Mouse (Mus musculus): ENCODE results near the gene Ndufa11. TPM values are rescaled to one million over a fixed set of nuclear protein-coding genes. Genes with fewer than 3 reads are reported as not detected.
A peak's percentile ranks its signal among the peaks of the same experiment; 100 is the strongest.

The Ndufa11 gene
- total RNA-seq, 2 experiments from 2014 or later = 290 to 298 TPM

DNA sequence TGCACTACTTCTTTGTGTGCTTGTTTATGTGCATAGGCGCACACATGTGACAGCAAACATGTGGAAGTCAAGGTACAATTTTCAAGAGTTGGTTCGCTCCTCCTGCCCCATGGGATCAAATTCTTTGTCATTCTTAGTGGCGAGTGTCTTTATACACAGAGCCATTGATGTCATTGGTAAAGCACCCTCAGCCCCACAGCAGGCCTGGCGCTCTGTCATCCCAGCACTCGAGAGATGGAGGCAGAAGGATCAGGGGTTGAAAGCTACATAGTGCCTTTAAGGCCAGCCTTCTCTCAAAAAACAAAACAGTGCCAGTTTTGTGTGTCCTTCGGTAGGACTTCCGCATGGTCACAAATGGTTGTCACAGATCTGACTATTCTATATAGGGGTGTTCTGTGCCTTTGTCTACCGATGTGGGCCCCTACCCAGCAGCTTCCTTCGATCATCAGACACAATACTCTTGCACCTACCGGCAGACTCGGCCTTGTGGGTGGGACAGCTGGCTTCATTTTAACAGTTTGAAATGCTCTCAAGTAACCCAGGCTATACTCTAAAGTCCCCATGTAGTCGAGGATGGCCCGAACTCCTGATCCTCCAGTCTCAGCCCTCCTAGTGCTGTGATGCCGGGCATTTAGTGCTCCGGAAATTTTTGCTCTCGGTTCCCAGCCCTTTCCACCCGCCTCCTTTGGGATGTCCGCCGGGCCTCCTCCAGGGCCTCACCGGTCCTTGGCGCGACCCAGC is 1.5 kb upstream of the Ndufa11 start:
- no peak for DNase-seq

DNA sequence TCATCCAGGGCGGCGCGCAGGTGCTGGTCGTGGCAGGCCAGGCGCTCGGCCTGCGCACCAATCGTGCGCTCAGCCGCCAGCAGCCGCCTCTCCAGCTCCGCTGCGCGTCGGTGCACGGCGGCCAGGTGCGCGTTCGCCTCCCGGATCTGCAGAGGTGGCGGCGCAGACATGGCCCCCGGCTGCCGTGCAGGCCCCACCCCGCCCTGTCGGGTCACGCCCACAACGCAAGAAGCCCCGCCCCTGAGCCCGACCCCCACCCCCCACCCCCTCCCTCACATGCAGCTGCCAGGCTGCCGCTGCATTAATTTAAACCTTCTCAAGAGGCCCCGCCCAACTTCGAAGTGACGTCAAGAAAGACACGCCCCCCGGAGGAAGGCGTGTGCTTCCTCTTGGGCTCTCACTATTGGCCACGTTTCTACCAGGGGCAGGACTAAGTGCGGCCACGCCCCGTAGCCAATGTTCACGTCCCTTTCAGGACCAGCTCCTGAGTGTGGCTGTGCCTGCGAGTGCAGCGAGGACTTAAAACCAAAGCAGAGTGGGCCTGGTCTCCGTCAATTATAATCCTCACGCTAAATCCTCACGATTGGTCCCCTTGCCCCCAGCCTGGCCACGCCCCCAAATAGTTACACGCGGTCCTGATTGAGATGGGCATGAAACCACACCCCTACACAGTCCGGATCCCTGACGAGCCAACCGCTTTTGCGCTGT is 758 bp upstream of the Ndufa11 start:
- peak; percentile 95 for DNase-seq

DNA sequence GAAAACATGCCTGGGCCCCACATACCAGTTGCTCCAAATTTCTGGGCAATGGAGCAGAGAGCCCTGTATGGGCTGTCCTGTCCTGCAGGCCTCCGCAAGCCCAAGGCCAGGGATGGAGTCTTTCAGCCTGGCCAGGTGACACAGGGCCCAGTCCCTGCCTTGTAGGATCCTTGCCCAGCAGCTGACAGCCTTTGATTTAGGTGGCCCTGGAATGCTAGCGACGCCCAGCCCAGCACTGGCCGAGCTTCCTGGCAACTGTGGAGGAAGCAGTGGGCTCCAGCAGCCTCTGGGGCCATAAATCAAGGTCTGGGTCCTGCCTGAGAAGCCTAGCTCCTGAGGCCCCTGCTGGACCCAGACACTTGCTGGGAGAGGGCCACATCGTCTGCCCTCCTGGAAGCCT is 4.9 kb downstream of the Ndufa11 start:
- DNase-seq = peak; percentile 70 to 78

DNA sequence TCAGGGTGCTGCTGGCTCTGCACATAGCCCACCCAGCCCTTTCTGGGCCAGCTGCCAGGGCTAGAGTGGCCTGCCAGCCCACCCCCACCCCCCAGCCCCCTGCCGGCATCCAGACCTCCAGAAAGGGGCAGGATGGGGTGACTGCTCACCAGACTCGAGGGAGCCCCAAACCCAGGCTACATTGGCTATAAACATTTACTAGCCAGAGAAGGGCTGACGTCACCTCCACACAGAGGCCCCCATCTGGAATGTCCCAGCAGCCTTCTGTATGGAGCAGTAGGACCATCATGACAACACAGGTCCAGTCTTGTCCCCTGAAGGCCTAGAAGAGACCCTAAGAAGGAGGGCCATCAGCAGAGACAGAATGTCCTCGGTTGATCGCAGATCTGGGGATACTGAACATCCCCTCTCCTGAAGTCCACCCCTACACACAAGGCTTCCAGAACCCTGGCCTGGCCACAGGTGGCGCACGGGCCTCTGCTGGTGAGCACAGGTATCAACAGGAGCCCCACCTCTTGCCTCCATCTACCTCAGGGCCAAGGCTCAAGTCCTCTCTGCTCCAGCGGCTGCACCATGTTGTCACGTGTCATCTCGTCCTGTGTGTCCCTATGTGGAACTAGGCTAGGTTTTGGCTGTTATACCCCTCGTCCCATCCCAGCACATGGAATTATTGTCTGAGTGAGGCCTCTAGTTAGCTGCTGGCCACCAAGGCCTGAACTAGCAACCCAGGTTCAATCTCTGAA is 6.0 kb downstream of the Ndufa11 start:
- no peak for DNase-seq

DNA sequence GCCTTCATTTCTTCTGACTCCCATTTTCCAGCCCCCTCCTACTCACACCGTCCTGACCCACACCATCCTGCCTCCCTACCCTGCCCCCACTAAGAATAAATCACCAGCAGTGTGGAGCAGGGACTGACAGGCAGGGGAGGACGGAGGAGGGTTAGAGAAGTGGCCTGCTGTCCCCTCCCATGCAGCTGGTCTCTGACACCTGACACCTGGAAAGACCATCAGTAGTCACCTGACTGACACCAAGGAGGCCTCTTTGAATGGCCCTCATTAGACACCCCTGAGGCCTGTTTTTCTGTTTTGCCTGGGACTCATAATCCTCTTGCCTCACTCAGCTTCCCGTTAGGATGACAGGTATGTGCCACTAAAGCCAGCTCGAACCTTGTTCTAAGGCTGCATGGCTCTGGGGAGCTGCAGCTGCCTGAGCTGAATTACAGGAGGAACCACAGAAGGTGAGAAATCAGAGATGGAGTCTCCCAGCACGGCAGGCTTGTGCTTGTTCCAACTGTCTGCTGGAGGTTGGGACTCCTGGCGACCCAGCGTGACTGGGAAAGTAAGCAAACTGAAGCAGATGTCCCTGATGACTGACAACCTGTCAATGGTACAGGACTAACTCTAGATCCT is 9.6 kb downstream of the Ndufa11 start:
- no peak for DNase-seq

DNA sequence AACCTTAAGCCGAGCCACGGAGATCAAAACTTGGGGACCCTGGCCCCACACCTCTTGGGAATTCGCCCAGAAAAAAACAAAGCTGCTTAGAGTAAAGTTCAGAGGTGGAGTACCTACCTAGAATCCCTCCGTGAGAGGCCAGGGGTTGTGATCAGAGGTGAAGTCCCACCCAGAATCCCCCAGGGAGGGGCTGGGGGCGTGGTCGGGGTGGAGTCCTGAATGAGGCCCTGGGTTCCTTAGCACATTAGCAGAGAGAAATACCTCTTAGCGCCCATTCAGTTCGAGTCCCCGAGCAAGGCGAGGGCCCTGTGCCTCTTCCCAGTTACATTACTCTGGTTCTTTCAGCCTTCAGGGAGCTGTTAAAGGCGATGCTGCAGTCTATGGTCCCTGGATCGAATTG is 10.1 kb downstream of the Ndufa11 start:
- DNase-seq = no peak

DNA sequence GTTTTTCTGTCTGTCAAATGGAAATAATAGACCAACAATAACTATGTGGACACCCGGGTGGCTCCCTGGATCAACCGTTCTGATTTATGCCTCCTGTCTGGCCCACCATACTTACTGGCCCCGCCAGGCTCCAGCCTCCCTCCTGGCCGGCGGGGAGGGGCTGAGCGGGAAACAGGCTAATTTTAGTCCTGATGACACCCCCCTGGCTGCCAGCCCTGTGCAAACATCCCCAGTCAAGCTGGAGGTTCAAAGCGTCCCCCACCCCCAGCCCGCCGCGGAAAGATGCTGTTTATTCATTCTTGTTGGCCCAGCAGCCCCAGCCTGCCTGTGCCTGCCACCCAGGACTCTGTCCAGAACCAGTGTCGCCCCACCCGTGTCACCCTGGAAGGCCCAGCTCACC is 10.6 kb downstream of the Ndufa11 start:
- no peak for DNase-seq

DNA sequence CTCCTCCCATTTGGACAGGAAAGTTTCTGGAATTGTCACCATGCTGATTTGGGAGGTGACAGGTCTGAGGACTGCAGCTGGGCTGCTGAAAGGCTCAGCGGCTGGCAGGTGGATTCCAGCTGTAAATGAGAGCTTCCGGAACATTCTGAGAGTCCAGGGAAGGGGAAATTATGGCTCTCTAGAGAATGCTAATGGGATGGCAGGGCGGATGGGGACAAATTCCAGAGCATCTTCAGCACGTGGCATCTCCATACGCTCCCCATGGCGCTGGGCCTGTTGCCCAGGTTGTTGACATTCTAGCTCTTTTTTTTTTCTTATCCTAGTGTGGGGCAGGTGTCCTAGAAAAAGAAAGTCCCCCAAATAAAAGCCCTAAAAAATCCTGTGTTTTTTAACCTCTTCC is 11.6 kb downstream of the Ndufa11 start:
- DNase-seq = no peak

DNA sequence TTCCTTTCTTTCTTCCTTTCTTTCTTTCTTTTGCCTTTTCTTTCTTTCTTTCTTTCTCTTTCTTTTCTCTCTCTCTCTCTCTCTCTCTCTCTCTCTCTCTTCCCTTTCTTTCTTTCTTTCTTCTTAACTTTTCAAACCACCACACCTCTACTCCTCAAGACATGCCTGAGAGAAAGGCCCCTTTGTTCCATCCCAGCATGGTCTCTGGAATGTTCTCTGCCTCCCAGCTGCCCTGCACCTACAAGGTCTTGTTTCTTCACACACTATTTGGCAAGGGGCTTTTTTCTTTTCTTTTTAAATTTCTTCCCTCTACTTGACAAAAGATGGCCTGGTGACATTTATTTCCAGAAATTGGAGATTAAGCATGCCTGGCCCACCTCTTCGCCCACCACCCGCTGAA is 12.1 kb downstream of the Ndufa11 start:
- DNase-seq = no peak

DNA sequence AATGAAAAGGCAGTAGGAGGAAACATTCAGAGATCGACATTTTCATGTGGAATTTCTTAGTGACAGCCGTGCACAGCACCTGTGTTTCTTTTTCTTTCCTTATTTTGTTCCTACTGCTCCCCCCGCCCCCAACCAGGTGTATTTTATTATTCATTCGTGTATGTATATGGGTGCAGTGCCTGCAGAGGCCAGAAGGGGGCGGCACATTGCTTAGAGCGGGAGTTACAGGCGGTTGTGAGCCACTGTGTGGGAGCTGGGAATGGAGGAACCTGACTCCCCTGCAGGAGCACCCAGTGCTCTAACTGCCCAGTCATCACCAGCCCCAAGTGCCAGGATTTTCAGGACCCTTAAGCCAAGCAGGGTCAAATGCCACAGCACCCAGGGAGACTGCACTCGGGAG is 19.0 kb downstream of the Ndufa11 start:
- no peak for DNase-seq

DNA sequence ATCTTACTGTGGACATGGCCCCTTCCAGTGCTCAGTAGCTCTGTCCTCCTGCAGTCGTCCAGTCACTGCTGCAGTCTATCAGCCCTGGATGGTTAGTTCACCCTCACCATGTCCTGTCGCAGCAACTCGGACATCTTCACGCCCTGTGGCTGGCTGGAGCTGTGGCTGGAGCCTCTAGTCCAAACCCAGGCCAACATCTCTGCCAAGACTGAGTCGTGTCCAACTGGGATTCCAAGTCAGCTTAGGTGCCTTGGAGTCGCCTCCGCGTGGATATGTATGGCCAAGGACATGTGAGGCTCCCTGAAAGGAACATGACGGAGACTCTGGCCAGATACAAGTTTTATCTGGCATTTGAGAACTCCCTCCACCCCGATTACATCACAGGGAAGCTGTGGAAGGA is 20.7 kb downstream of the Ndufa11 start:
- DNase-seq = no peak

DNA sequence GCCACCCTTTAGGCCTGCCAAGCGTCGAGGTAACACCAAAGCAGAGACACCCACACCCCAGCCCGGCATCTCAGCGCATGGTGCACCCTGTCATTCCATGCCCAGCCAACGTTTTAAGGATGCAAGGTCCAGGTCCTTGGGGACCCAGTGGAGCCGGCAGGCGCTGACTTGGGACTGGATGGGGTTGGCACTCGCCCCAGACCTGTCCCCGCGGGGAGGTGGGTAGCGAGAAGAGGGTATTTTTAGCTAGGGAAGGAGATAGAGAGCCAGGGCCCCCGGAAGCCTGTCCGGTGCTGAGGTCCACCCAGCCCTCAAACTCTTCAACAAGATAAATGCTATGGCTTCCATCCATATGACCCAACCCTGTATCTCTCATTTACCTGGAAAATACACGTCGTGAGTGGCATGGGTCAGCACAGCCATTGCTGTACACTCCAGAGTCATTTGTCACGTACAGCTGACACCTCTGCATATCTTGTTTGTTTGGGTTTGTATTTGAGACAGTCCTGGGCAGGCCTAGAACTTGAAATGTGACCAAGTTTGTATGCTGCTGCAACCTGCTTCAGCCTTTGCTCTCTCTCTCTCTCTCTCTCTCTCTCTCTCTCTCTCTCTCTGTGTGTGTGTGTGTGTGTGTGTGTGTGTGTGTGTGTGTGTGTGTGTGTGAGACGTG is 22.7 kb downstream of the Ndufa11 start:
- DNase-seq = no peak

DNA sequence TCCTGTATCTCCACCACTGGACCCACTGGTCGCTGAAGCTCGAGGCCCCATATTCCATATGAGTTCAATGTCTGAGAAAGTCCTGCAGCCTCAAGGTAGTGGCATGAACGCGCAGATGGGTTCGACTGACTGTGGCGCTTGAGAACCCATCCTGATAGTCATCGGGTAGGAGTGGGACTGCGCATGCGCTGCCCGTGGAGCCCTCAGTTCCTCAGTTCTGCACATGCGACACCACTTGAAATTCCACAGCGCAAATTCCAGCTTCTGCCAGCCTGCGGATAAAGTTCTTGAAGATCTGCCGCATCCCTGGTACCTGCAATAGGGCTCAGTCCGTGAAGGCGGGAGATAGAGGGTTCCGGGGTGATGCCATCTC is 23.2 kb downstream of the Ndufa11 start:
- no peak for DNase-seq

DNA sequence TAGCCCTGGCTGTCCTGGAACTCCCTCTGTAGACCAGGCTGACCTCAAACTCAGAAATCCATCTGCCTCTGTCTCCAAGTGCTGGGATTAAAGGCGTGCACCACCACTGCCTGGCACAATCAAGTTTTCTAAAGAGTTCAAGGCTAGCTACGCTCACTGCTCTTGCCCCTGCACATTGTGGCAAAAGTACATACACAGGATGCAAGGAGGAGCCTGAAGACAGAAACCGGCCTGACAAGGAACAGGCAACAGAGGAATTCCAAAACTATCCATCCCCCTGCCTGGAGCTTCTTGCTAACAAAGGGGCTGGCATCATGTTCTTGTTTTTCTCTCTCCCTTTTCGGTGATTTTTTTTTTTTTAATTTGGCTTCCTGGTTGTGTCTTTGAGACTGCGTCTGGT is 26.6 kb downstream of the Ndufa11 start:
- no peak for DNase-seq

DNA sequence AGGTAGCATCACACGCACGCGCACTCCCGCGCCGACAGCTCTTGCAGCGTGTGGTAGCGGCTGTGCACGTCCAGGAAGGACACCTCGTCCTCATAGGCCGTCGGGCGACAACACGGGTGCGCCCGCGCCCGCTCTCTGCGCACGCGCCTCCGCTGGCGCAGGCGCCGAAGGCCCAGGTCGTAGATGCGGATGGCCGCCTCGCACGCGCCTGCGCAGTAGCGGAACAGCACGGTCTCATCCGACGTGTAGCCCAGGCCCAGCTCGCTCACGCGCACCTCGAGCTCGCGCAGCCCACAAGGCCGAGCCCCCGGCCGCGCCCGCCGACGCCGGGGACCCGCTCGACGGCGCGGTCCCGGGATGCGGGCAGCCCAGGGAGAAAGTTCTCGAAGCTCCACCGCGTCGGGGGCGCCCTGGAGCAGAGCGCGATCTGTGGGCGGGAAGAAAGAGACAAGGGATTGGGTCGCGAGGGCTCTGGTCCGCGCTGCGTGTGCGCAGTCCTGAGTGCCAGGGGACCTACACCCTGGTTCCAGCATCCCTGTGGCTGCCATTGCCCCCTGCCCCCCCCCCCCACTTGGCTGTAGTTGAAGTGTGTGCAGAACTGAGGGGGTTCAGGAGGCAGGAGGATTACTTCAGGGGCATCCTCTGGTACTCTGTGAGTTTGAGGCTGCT is 34.0 kb downstream of the Ndufa11 start:
- DNase-seq = peak; percentile 49 to 61

DNA sequence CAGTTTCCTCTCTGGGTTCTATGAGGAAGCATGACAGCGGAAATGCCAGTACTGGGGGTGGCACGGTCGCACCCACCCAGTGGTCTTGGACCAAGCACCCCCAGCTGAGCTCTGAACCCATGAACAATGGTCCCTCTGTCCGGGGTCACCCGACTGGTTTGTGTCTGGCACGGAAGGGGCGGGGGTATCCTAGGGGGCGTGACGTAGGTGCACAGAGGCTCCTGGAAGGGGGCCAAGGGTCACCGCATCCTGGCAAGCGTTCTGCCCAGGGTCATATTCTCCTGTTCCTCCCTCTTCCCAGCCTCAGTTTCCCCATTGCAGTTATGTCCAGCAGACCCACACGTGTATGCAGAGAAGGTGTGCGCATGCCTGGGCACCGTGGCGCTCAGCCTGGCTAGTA is 35.9 kb downstream of the Ndufa11 start:
- DNase-seq = no peak

DNA sequence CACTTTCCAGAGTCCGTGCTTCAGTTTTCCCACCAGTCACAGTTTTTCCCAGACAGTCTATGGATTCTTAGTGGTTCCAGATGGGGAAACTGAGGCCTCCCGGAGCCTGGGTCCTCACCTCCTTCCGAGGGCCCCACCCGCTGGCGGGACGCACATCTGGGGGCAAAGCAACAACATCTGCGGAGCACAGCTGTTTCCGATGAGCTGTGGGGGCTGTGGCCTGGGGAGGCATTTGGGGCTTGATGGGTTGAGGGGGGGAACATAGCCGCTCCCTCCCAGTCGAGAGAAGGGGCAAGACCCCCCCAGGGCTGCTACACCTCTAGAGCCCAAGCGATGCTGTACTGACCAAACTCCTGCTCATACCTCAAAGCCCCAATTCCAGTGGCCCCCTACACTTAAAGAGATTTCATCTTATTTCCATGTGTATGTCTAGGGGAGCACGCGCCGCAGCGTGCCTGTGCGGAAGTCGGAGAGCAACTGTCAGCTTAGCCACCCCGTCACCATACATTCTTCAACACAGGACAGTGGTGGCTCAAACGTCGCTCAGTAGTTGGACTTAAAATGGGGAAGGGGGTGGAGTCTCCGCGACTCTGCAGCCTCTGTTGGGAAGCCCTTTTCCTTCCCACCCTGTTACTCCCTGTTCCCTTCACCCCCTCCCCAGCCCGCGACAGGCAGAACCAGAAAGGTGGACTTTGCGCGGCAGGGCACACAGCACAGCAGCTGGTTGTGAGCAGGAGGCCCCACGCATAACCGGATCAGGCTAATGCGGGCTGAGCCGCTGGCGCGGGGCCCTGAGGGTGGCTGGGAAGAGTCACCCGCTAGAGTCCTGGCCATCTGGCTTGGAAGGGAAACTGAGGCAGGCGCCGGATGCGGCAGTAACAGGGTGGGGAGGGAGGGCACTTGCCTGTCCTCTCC is 37.0 kb downstream of the Ndufa11 start:
- DNase-seq = no peak

DNA sequence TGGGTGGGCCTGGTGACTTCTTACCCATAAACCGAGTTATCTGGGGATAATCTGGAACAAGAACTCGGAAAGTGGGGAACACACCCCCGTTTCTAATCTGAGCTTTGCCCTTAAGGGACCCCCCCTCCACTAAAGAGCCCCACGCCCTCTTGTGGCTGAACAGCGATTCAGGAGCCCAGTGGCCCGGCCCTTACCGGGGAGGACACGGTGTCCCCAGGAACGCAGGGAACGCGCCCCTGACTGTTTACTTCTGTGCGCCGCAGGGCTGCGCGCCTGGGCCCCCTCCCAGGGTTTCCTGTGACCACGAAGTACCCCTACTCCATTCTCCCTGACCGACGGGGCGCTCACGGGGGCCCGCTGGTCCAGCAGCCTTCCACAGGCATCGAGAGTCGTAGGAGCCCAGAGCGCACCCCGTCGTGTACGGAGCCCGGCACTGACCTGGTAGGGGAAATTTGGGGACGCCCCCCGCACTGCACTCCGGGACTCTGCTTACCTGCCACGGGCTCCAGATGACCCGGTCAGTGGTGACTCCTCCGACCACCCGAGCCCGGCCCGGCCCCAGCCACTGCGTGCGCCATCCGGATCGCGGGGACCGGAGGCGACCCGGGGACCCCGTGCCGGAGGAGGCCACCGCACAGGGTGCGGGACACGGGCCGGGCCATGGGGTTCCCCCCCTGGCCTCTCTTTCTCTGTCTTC is 39.3 kb downstream of the Ndufa11 start:
- DNase-seq = peak; percentile 54 to 67

DNA sequence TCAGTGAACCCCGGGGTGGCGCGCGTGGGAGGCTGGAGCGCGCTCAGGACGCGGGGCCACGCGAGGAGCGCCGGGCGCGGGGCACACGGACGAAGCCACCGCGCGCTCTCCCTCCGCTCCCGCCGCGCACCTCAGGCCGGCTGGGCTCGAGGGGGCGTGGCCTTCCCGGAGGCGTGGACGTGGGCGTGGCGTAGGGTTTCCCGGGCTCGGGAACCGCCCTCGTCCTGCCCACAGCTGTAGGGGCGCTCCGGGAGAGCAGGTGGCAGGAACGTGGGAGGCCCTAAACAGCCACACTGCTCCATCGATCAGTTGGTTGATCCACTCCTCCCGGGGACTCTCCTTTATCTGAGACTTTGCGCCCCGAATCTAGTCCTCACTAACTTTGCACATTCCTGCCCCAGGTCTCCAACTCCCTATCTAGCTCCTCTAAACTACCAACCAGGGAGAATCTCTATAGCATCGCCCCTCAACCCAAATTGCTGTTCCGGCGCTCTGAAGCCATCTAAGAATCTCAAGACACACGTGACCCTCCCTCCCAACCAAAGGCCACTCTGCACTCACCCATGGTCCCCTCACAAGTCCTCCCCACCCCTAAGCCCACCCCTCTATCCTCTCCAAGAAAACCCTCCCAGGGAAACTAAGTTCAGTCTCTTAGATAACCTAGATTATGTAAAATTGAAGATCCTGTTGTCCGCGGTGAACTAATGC is 40.0 kb downstream of the Ndufa11 start, which contains the start of gene Nrtn:
Gene Nrtn, minus strand, starts transcription at position 115 of the 708 bp plus-strand sequence.
- peak; percentile 96 for DNase-seq
